Mouse (Mus musculus) cerebellum, adult 11 months (tissue): Measurements from ENCODE around the gene Fam83d.

Source experiments
- DNase-seq: peaks from one replicate; pipeline ENCODE4 v3.0.0; 2022

Fam83d gene

GRCm38 (mm10) chr2:158817708-158818107, 49.8 kb downstream of the Fam83d start:
- DNase-seq: no peak

- DNase-seq: no peak
Measured at GRCm38 (mm10) chr2:158828124-158828523, 60.2 kb downstream of the Fam83d start.

GRCm38 (mm10) chr2:158829746-158830145, 61.9 kb downstream of the Fam83d start:
- no peak for DNase-seq

DNA sequence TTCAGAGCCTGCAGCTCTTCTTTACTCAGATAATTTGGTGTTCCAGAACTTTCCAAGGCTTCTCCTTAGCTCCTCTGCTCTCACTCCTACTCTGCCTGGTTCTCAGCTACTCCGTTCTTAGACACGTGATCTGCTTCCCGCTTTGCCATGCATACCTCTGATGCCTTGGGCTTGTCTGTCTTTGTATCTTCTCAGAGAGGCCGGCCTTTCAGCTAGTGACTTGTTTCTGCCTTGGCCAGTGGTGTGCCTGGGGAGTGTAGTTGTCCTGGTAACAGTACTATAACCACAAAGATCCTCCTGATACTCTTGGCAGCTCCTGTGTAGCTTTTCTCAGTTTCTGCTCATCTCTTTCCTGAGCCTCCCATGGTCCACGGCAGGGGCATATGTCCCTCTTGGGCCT, 65.3 kb downstream of the Fam83d start:
- DNase-seq: no peak

DNA sequence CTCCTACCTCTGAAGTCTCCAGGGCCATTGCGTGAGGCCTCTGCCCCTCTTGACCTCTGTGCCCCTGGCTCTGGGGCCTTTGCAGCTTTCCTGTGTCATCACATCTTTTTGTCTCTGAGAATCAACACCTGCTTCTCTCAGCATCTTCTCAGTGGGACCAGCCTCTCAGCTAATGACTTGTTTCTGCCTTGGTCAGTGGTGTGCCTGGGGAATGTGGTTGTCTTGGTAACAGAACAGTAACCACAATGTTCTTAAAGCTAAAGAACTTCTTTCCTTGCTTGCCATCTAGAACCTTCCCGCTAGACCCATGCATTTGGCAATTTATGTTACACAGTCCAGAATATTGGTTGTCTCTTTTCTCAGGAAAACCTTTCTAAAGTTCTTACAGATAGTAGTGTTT, 65.8 kb downstream of the Fam83d start:
- DNase-seq: no peak
